Mouse (Mus musculus) liver, embryonic 14.5 days (tissue): ENCODE results near the gene Lmbr1.

Source experiments
- CTCF ChIP-seq: IDR thresholded peaks from 2 replicates; pipeline ENCODE4 v1.5.1; 2016; ENCODE audit warnings: antibody characterized with exemption, low read depth, control low read depth
- EP300 ChIP-seq: IDR thresholded peaks from 2 replicates; pipeline ENCODE4 v1.6.1; 2016; ENCODE audit warnings: antibody characterized with exemption, low read depth

DNA sequence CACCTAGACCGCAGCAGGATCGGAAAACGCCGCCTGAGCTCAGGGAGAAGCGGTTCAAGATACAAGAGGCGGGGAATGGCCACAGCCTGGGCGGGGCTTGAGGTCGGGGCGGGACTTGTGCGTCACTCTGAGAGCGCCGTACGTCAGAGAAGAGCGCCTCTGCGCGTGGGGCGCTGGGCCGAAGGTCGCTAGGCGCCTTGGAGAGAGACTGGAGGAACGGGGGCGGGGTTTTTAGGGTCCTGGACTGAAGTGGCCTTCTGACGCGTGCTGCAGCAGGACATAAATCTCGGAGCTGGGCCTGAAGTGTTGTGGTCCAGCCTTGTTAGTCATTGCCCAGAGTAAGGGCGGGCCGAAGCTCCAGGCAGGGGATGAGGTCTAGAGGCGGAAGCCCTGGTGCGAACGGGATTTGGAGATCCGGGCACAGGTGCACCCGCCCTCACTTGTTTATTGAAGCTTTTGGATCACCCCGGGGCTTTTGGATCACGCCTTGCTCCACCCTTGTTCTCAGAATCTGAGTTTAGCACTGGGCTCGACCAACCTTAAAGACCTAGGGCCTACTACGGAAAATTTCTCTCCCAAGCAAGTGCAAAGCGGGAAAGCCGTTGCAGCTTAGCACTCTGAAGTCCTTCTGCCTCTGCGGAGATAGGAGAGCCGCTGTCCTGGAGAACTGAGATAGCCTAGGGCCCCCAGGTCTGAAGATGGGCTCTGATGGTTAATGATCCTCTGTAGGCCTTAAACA lies at the start of gene Lmbr1:
- peak; percentile 84 for TF ChIP-seq EP300
- TF ChIP-seq CTCF: no peak
